Mouse (Mus musculus): Measurements from ENCODE around the gene Lman2l. TPM values are rescaled to one million over a fixed set of nuclear protein-coding genes. Genes with fewer than 3 reads are reported as not detected.

The Lman2l gene
- polyA plus RNA-seq, 1 experiment: 52.8 TPM

- TF ChIP-seq CTCF (IDR thresholded peaks at IDR 0.05; ENCODE audit: borderline replicate concordance, extremely low read depth, insufficient read depth, insufficient read length) (no peak), POLR2A (IDR thresholded peaks at IDR 0.05; ENCODE audit: borderline replicate concordance, extremely low read depth, insufficient read depth, insufficient read length, poor library complexity, severe bottlenecking) (no peak)
- DNase-seq (ENCODE audit: low read depth): peak; percentile 38
Observed at GRCm38 (mm10) chr1:36475480-36476110, 30.5 kb upstream of the Lman2l start.

- DNase-seq (ENCODE audit: low read depth): no peak
- no peak for TF ChIP-seq CTCF (IDR thresholded peaks at IDR 0.05; ENCODE audit: borderline replicate concordance, extremely low read depth, insufficient read depth, insufficient read length)
- no peak for TF ChIP-seq POLR2A (IDR thresholded peaks at IDR 0.05; ENCODE audit: borderline replicate concordance, extremely low read depth, insufficient read depth, insufficient read length, poor library complexity, severe bottlenecking)
Observed at GRCm38 (mm10) chr1:36474646-36475045, 29.6 kb upstream of the Lman2l start.

- no peak for DNase-seq (ENCODE audit: low read depth)
- TF ChIP-seq POLR2A (IDR thresholded peaks at IDR 0.05; ENCODE audit: borderline replicate concordance, extremely low read depth, insufficient read depth, insufficient read length, poor library complexity, severe bottlenecking) (no peak), CTCF (IDR thresholded peaks at IDR 0.05; ENCODE audit: borderline replicate concordance, extremely low read depth, insufficient read depth, insufficient read length) (no peak)
Observed at GRCm38 (mm10) chr1:36473211-36473780, 28.2 kb upstream of the Lman2l start.

- DNase-seq (ENCODE audit: low read depth): no peak
- no peak for TF ChIP-seq POLR2A (IDR thresholded peaks at IDR 0.05; ENCODE audit: borderline replicate concordance, extremely low read depth, insufficient read depth, insufficient read length, poor library complexity, severe bottlenecking)
Observed at GRCm38 (mm10) chr1:36472106-36472440, 27.0 kb upstream of the Lman2l start.

- DNase-seq (ENCODE audit: low read depth): peak; percentile 95
- TF ChIP-seq POLR2A (IDR thresholded peaks at IDR 0.05; ENCODE audit: borderline replicate concordance, extremely low read depth, insufficient read depth, insufficient read length, poor library complexity, severe bottlenecking) (0 out of 2 replicates have a peak, but pooled peaks have one; percentile 21), CTCF (IDR thresholded peaks at IDR 0.05; ENCODE audit: borderline replicate concordance, extremely low read depth, insufficient read depth, insufficient read length) (peak; percentile 34; the same call in 1 of the 2 replicates)
Observed at GRCm38 (mm10) chr1:36471181-36472105, 26.4 kb upstream of the Lman2l start, which contains the start of gene Cnnm4. TSS of gene Cnnm4 (plus strand) at chr1:36471620.

GRCm38 (mm10) chr1:36469811-36470444 is 24.9 kb upstream of the Lman2l start:
- DNase-seq (ENCODE audit: low read depth): no peak
- no peak for TF ChIP-seq CTCF (IDR thresholded peaks at IDR 0.05; ENCODE audit: borderline replicate concordance, extremely low read depth, insufficient read depth, insufficient read length)
- no peak for TF ChIP-seq POLR2A (IDR thresholded peaks at IDR 0.05; ENCODE audit: borderline replicate concordance, extremely low read depth, insufficient read depth, insufficient read length, poor library complexity, severe bottlenecking)

- no peak for TF ChIP-seq POLR2A (IDR thresholded peaks at IDR 0.05; ENCODE audit: borderline replicate concordance, extremely low read depth, insufficient read depth, insufficient read length, poor library complexity, severe bottlenecking)
- no peak for TF ChIP-seq CTCF (IDR thresholded peaks at IDR 0.05; ENCODE audit: borderline replicate concordance, extremely low read depth, insufficient read depth, insufficient read length)
- no peak for DNase-seq (ENCODE audit: low read depth)
Observed at GRCm38 (mm10) chr1:36467446-36467845, 22.4 kb upstream of the Lman2l start.

- no peak for DNase-seq (ENCODE audit: low read depth)
- TF ChIP-seq CTCF (IDR thresholded peaks at IDR 0.05; ENCODE audit: borderline replicate concordance, extremely low read depth, insufficient read depth, insufficient read length) (no peak), POLR2A (IDR thresholded peaks at IDR 0.05; ENCODE audit: borderline replicate concordance, extremely low read depth, insufficient read depth, insufficient read length, poor library complexity, severe bottlenecking) (no peak)
Observed at GRCm38 (mm10) chr1:36465641-36466160, 20.6 kb upstream of the Lman2l start.

- DNase-seq (ENCODE audit: low read depth): no peak
- TF ChIP-seq POLR2A (IDR thresholded peaks at IDR 0.05; ENCODE audit: borderline replicate concordance, extremely low read depth, insufficient read depth, insufficient read length, poor library complexity, severe bottlenecking): no peak
- no peak for TF ChIP-seq CTCF (IDR thresholded peaks at IDR 0.05; ENCODE audit: borderline replicate concordance, extremely low read depth, insufficient read depth, insufficient read length)
Observed at GRCm38 (mm10) chr1:36461829-36462228, 16.8 kb upstream of the Lman2l start.

- no peak for TF ChIP-seq CTCF (IDR thresholded peaks at IDR 0.05; ENCODE audit: borderline replicate concordance, extremely low read depth, insufficient read depth, insufficient read length)
- TF ChIP-seq POLR2A (IDR thresholded peaks at IDR 0.05; ENCODE audit: borderline replicate concordance, extremely low read depth, insufficient read depth, insufficient read length, poor library complexity, severe bottlenecking): no peak
Observed at GRCm38 (mm10) chr1:36458169-36458568, 13.1 kb upstream of the Lman2l start.

More at GRCm38 (mm10) chr1:36458169-36458568, 13.1 kb upstream of the Lman2l start:
- no peak for DNase-seq (ENCODE audit: low read depth)
